Mouse (Mus musculus) WW6 (cell line): ENCODE data around the gene Inka2.

Experiments used
- DNase-seq: peaks from one replicate; pipeline ENCODE4 v3.0.0-alpha.2; 2013; ENCODE audit warnings: low read depth, low spot score

The Inka2 gene

GRCm38 (mm10) chr3:105704031-105705008 lies at the start of gene Inka2:
Gene Inka2, plus strand, starts transcription at chr3:105704599.
- peak; percentile 70 for DNase-seq

GRCm38 (mm10) chr3:105655031-105655585 lies 49.3 kb upstream of the Inka2 start:
- DNase-seq = no peak

GRCm38 (mm10) chr3:105660530-105660929 lies 43.9 kb upstream of the Inka2 start:
- no peak for DNase-seq

- no peak for DNase-seq
These were observed 41.4 kb upstream of the Inka2 start for GRCm38 (mm10) chr3:105663043-105663442.

- DNase-seq = no peak
These were observed 39.2 kb upstream of the Inka2 start for GRCm38 (mm10) chr3:105665105-105665765.

GRCm38 (mm10) chr3:105666996-105667523 lies 37.3 kb upstream of the Inka2 start:
- DNase-seq = no peak

GRCm38 (mm10) chr3:105668161-105668560 lies 36.2 kb upstream of the Inka2 start:
- DNase-seq = no peak

GRCm38 (mm10) chr3:105669776-105670175 lies 34.6 kb upstream of the Inka2 start:
- DNase-seq = no peak

- no peak for DNase-seq
These were observed 33.6 kb upstream of the Inka2 start for GRCm38 (mm10) chr3:105670801-105671200.

GRCm38 (mm10) chr3:105674595-105675218 lies 29.7 kb upstream of the Inka2 start:
- DNase-seq = peak; percentile 45

GRCm38 (mm10) chr3:105675932-105676331 lies 28.5 kb upstream of the Inka2 start:
- no peak for DNase-seq

GRCm38 (mm10) chr3:105680346-105680745 lies 24.1 kb upstream of the Inka2 start:
- DNase-seq = no peak

- DNase-seq = no peak
These were observed 17.7 kb upstream of the Inka2 start for GRCm38 (mm10) chr3:105686394-105687323.

GRCm38 (mm10) chr3:105687324-105688060 lies 16.9 kb upstream of the Inka2 start, which contains the start of gene Ddx20:
Gene Ddx20, minus strand, starts transcription at chr3:105687574.
- peak; percentile 87 for DNase-seq

- DNase-seq = no peak
These were observed 15.9 kb upstream of the Inka2 start for GRCm38 (mm10) chr3:105688536-105688935.

- no peak for DNase-seq
These were observed 10.9 kb upstream of the Inka2 start for GRCm38 (mm10) chr3:105693327-105694080.

- no peak for DNase-seq
These were observed 8.7 kb upstream of the Inka2 start for GRCm38 (mm10) chr3:105695476-105696386.
